Mouse (Mus musculus) layer of hippocampus, adult 9-11 months (tissue): ENCODE measurements at regions not wholly inside any gene's neighbourhood (a gene's known extent, or its start where the extent isn't known, plus 50 kb on each side); places are given as distances from the start of the nearest gene placed in this dataset.
A peak's percentile ranks its signal among the peaks of the same experiment; 100 is the strongest.

Source experiments
- DNase-seq: peaks from one replicate; pipeline ENCODE4 v3.0.0; 2022

- no peak for DNase-seq
Observed at GRCm38 (mm10) chr16:81138583-81138982, 61.9 kb upstream of the Ncam2 start.

- DNase-seq = no peak
Observed at GRCm38 (mm10) chr16:81146019-81146418, 54.5 kb upstream of the Ncam2 start.

- peak; percentile 16 for DNase-seq
Observed at GRCm38 (mm10) chr16:81149491-81149890, 51.0 kb upstream of the Ncam2 start.
